Mouse (Mus musculus): Measurements from ENCODE around the gene Clp1. TPM values are rescaled to one million over a fixed set of nuclear protein-coding genes. Genes with fewer than 3 reads are reported as not detected.
"Not testable (repeated sequence)": the region's sequence is repeated elsewhere in the genome, so short reads cannot be mapped to it uniquely, and the experiment has no call there.

Gene Clp1
- polyA plus RNA-seq, 1 experiment from 2014 or later, result 28.4 TPM

DNA sequence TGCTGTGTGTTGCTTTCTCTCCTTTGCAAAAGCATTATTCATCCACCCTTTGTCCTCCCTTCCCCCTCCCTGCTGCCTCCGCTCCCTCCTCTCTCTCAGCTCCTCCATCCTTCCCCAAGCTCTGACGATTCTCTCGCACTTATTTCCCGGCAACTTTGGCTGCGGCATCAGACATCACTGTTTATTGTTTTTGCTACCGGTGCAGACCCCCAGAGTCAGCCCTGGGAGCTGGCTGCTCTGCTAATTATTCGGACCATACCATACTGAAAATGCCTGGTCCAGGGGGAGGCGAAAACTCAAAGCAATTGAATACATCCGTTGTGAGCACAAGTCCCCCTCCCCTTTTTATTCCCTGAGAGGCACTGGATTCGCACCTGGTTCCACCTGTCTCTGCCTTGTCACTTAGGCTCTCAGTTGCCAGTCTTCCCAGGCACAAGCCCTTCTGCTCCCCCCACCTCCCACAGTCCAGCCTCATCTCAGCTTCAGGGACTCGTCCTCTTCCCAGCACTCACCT lies 7.3 kb upstream of the Clp1 start:
- ATAC-seq, result no peak
- H3K4me1 ChIP-seq (ENCODE audit: control insufficient read depth, insufficient read depth, low read length), result peaks cover 45% of the 10 kb centered on the region

DNA sequence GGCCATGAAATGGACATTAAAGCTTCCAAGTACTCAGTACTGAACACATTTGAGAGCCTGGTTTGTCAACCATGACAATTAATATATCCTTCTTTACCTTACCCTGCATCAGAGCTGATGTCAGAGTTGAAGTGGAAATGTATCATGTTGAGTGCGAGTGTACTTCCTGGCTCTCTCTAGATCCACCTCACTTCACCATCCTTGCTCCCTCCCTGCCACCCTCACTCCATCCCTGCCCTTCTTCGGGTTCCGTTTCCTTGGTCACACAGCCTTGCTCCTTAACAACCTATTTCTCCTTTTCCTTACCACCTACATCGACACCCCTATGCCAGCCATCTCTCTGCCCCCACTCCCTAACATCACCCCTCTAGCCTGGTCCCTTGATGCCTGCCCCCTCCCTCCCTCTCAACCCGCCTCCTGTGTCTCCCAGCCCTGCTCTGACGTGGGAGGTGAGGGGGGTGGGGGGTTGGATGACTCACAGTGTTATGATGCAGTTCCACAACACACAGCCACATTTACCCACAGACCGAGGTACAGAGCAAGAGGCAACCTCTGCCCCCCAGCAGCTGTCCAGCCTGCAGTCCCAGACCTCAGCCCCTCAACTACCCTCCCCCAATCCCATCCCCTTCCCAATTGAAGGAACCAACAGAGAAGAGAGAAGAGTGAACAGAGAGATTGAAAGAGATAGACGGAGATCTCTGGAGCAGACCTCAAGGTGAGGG lies 6.6 kb upstream of the Clp1 start, which contains the start of gene Ypel4:
Gene Ypel4, plus strand, starts transcription at position 480 of the 722 bp plus-strand sequence.
- Histone ChIP-seq H3K9ac (ENCODE audit: low read depth, low read length) (peak within 1 kb of the TSS; percentile 59), H3K27me3 (replicated peaks; ENCODE audit: control insufficient read depth, insufficient read depth, low read length) (peaks cover 9% of the 10 kb centered on the region), H3K4me1 (ENCODE audit: control insufficient read depth, insufficient read depth, low read length) (peaks cover 40% of the 10 kb centered on the region), H3K4me2 (ENCODE audit: low read depth, low read length) (peak within 1 kb of the TSS; percentile 65), H3K4me3 (ENCODE audit: low read length) (peak within 1 kb of the TSS; percentile 45), H3K36me3 (ENCODE audit: control insufficient read depth, insufficient read depth, low read length) (no peaks in the 10 kb centered on the region), H3K27ac (ENCODE audit: low read length) (no peak within 1 kb of the TSS), H3K9me3 (ENCODE audit: control insufficient read depth, low read length) (no peaks in the 10 kb centered on the region)
- under 1% methylated on average over 8 of the region's 8 CpGs for WGBS
- peak; percentile 32 for ATAC-seq

More for the DNA sequence above, 7.3 kb upstream of the Clp1 start:
- no peaks in the 10 kb centered on the region for H3K36me3 ChIP-seq (ENCODE audit: control insufficient read depth, insufficient read depth, low read length)
- whole genome bisulfite sequencing, result under 1% methylated on average over 11 of the region's 11 CpGs
- peak overlapping the region; percentile 59 for H3K9ac ChIP-seq (ENCODE audit: low read depth, low read length)
- H3K4me3 ChIP-seq (ENCODE audit: low read length), result peak overlapping the region; percentile 45
- peak overlapping the region; percentile 65 for H3K4me2 ChIP-seq (ENCODE audit: low read depth, low read length)
- no peaks in the 10 kb centered on the region for H3K9me3 ChIP-seq (ENCODE audit: control insufficient read depth, low read length)
- no peak overlapping the region for H3K27ac ChIP-seq (ENCODE audit: low read length)
- H3K27me3 ChIP-seq (replicated peaks; ENCODE audit: control insufficient read depth, insufficient read depth, low read length), result peaks cover 9% of the 10 kb centered on the region

DNA sequence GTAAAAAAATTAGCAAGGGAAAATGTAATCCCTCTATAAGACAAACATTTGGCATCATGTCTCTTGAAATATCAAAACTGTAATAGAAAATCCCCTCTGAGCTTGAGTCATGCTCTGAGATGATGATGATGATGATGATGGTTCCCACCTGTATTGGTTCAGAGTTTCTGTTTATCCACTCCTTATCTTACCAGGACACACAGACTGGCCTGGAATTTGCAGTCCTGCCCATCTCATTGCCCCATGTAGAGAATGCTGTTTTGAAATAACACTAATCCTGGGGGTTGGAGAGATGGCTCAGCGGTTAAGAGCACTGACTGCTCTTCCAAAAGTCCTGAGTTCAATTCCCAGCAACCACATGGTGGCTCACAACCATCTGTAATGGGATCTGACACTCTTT lies 5.2 kb upstream of the Clp1 start:
- no peak overlapping the region for H3K4me3 ChIP-seq (ENCODE audit: low read length)
- peaks cover 28% of the 10 kb centered on the region for H3K4me1 ChIP-seq (ENCODE audit: control insufficient read depth, insufficient read depth, low read length)
- H3K36me3 ChIP-seq (ENCODE audit: control insufficient read depth, insufficient read depth, low read length), result no peaks in the 10 kb centered on the region
- H3K27ac ChIP-seq (ENCODE audit: low read length), result no peak overlapping the region
- 62% methylated on average over 1 of the region's 1 CpGs for WGBS
- H3K9me3 ChIP-seq (ENCODE audit: control insufficient read depth, low read length), result no peaks in the 10 kb centered on the region
- no peak overlapping the region for H3K4me2 ChIP-seq (ENCODE audit: low read depth, low read length)
- peaks cover 9% of the 10 kb centered on the region for H3K27me3 ChIP-seq (replicated peaks; ENCODE audit: control insufficient read depth, insufficient read depth, low read length)
- no peak overlapping the region for H3K9ac ChIP-seq (ENCODE audit: low read depth, low read length)
- no peak for ATAC-seq

- Histone ChIP-seq H3K27ac (ENCODE audit: low read length) (no peak overlapping the region), H3K4me1 (ENCODE audit: control insufficient read depth, insufficient read depth, low read length) (peaks cover 19% of the 10 kb centered on the region), H3K4me2 (ENCODE audit: low read depth, low read length) (no peak overlapping the region), H3K9ac (ENCODE audit: low read depth, low read length) (no peak overlapping the region), H3K4me3 (ENCODE audit: low read length) (no peak overlapping the region), H3K27me3 (replicated peaks; ENCODE audit: control insufficient read depth, insufficient read depth, low read length) (peaks cover 5% of the 10 kb centered on the region), H3K36me3 (ENCODE audit: control insufficient read depth, insufficient read depth, low read length) (no peaks in the 10 kb centered on the region), H3K9me3 (ENCODE audit: control insufficient read depth, low read length) (no peaks in the 10 kb centered on the region)
- no peak for ATAC-seq
- WGBS, result 79% methylated on average over 3 of the region's 3 CpGs
Observed at GRCm38 (mm10) chr2:84731206-84731605, 4.1 kb upstream of the Clp1 start.

DNA sequence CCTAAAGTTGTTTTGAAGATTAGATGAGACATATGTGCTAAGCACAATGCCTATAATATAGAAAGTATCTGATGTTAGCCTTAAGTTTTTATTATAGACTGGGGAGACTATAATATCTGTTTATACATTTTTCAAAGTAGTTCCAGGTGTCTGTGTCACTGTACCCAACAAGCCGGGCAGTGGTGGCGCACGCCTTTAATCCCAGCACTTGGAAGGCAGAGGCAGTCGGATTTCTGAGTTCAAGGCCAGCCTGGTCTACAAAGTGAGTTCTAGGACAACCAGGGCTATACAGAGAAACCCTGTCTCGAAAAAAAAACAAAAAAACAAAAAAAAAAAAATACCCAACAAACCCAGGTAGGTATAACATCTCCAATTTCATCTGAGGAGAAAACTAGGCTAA lies 1.0 kb upstream of the Clp1 start:
- H3K36me3 ChIP-seq (ENCODE audit: control insufficient read depth, insufficient read depth, low read length), result not testable (repeated sequence)

GRCm38 (mm10) chr2:84726716-84727115 lies 434 bp downstream of the Clp1 start:
- no peaks in the 10 kb centered on the region for H3K27me3 ChIP-seq (replicated peaks; ENCODE audit: control insufficient read depth, insufficient read depth, low read length)
- peak; percentile 26 for ATAC-seq
- H3K36me3 ChIP-seq (ENCODE audit: control insufficient read depth, insufficient read depth, low read length), result peaks cover 3% of the 10 kb centered on the region; the same call in 1 of the 2 replicates
- peak overlapping the region; percentile 53 for H3K9ac ChIP-seq (ENCODE audit: low read depth, low read length)
- no peak overlapping the region for H3K27ac ChIP-seq (ENCODE audit: low read length)
- WGBS, result 1% methylated on average over 9 of the region's 9 CpGs
- peak overlapping the region; percentile 56 for H3K4me3 ChIP-seq (ENCODE audit: low read length)
- H3K4me2 ChIP-seq (ENCODE audit: low read depth, low read length), result peak overlapping the region; percentile 55
- H3K4me1 ChIP-seq (ENCODE audit: control insufficient read depth, insufficient read depth, low read length), result peaks cover 12% of the 10 kb centered on the region
- H3K9me3 ChIP-seq (ENCODE audit: control insufficient read depth, low read length), result no peaks in the 10 kb centered on the region

More for the DNA sequence above, 1.0 kb upstream of the Clp1 start:
- not testable (repeated sequence) for H3K9me3 ChIP-seq (ENCODE audit: control insufficient read depth, low read length); H3K27ac ChIP-seq (ENCODE audit: low read length); H3K4me3 ChIP-seq (ENCODE audit: low read length); H3K27me3 ChIP-seq (replicated peaks; ENCODE audit: control insufficient read depth, insufficient read depth, low read length); H3K9ac ChIP-seq (ENCODE audit: low read depth, low read length); H3K4me2 ChIP-seq (ENCODE audit: low read depth, low read length); ATAC-seq
- peaks cover 12% of the 10 kb centered on the region for H3K4me1 ChIP-seq (ENCODE audit: control insufficient read depth, insufficient read depth, low read length)
- WGBS, result 78% methylated on average over 5 of the region's 5 CpGs

DNA sequence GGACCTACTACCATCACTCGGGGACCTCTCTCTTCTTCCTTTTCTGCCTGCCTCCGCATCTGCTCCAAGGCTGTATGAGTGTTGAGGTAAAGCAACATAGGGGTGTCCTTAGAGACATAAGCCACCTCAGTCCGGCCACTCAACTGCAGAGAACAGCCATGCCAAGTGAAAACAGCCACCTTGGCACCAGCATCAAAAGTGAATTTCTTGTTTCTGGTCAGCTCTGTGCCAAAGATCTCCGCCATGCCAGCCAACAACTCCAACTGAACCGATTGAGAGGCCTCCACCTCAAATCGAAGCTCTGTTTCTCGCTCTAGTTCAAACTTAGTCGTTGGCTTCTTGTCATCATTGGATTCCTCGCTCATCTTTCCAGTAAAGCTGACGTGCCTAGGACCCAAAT lies 1.4 kb downstream of the Clp1 start:
- Histone ChIP-seq H3K36me3 (ENCODE audit: control insufficient read depth, insufficient read depth, low read length) (peaks cover 3% of the 10 kb centered on the region; the same call in 1 of the 2 replicates), H3K27ac (ENCODE audit: low read length) (no peak overlapping the region), H3K9me3 (ENCODE audit: control insufficient read depth, low read length) (no peaks in the 10 kb centered on the region), H3K4me3 (ENCODE audit: low read length) (no peak overlapping the region), H3K9ac (ENCODE audit: low read depth, low read length) (no peak overlapping the region), H3K27me3 (replicated peaks; ENCODE audit: control insufficient read depth, insufficient read depth, low read length) (no peaks in the 10 kb centered on the region), H3K4me1 (ENCODE audit: control insufficient read depth, insufficient read depth, low read length) (peaks cover 12% of the 10 kb centered on the region), H3K4me2 (ENCODE audit: low read depth, low read length) (no peak overlapping the region)
- 91% methylated on average over 10 of the region's 10 CpGs for WGBS
- no peak for ATAC-seq

DNA sequence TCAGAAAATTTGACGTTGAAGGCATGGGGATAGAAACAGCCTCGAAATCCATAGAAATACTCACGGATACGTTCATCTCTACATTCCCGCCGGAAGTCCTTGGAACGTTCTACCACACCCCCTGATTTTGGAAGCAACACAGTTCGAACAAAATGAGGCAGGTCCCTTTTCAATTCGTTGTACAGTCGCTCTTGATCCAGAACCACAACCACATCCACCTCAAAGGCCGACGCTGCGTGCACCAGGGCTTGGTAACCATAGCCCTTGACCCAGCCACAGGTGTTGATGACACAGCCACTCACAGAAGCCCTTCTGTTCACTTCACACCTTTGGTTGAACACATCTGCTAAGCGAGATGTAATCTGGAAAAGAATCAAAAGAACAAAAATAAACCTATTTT lies 3.3 kb downstream of the Clp1 start:
- WGBS, result 92% methylated on average over 14 of the region's 14 CpGs
- Histone ChIP-seq H3K27me3 (replicated peaks; ENCODE audit: control insufficient read depth, insufficient read depth, low read length) (no peaks in the 10 kb centered on the region), H3K4me2 (ENCODE audit: low read depth, low read length) (no peak overlapping the region), H3K27ac (ENCODE audit: low read length) (no peak overlapping the region), H3K9ac (ENCODE audit: low read depth, low read length) (no peak overlapping the region), H3K9me3 (ENCODE audit: control insufficient read depth, low read length) (no peaks in the 10 kb centered on the region), H3K4me1 (ENCODE audit: control insufficient read depth, insufficient read depth, low read length) (peaks cover 12% of the 10 kb centered on the region), H3K4me3 (ENCODE audit: low read length) (no peak overlapping the region), H3K36me3 (ENCODE audit: control insufficient read depth, insufficient read depth, low read length) (peaks cover 3% of the 10 kb centered on the region; the same call in 1 of the 2 replicates)
- no peak for ATAC-seq

GRCm38 (mm10) chr2:84721182-84721581 lies 6.0 kb downstream of the Clp1 start:
- H3K4me2 ChIP-seq (ENCODE audit: low read depth, low read length), result no peak overlapping the region
- H3K9ac ChIP-seq (ENCODE audit: low read depth, low read length), result no peak overlapping the region
- H3K27me3 ChIP-seq (replicated peaks; ENCODE audit: control insufficient read depth, insufficient read depth, low read length), result no peaks in the 10 kb centered on the region
- no peak overlapping the region for H3K27ac ChIP-seq (ENCODE audit: low read length)
- H3K4me3 ChIP-seq (ENCODE audit: low read length), result no peak overlapping the region
- H3K36me3 ChIP-seq (ENCODE audit: control insufficient read depth, insufficient read depth, low read length), result peaks cover 3% of the 10 kb centered on the region; the same call in 1 of the 2 replicates
- ATAC-seq, result no peak
- H3K4me1 ChIP-seq (ENCODE audit: control insufficient read depth, insufficient read depth, low read length), result peaks cover 11% of the 10 kb centered on the region
- WGBS, result 70% methylated on average over 3 of the region's 3 CpGs
- no peaks in the 10 kb centered on the region for H3K9me3 ChIP-seq (ENCODE audit: control insufficient read depth, low read length)

Measured in intestine, embryonic 16.5 days (tissue).